Mouse (Mus musculus) megakaryocyte, embryonic 14.5 days (primary cell): ENCODE data around the gene 1700025C18Rik.

Experiments used
- FLI1 ChIP-seq: IDR thresholded peaks from 2 replicates; pipeline ENCODE4 v1.6.1; 2012; ENCODE audit warnings: low read length, inconsistent platforms, mixed read lengths
- GATA1 ChIP-seq: IDR thresholded peaks from 3 replicates; pipeline ENCODE4 v1.6.1; 2012; ENCODE audit warnings: mixed read lengths, low read length, inconsistent platforms, borderline replicate concordance

DNA sequence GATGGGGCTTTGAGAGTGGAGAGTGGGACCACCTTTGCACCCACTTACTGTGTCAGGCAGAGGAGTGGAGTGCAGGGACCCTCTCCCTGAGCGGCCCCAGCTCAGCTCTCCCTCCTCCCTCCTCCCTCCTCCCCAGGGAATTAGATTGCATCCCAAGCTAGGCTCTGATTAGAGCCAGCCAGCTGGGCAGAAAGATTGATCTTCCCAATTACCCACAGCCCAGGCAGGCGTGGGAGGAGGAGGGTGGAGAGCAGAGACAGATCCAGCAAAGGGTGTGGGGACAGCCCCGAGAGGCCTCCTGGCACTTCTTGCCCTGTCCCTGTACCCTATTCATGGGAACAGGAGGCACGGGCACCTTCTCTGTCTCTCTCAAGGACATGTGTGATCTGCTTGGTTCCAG lies 38.6 kb upstream of the 1700025C18Rik start:
- TF ChIP-seq GATA1 = no peak
- no peak for TF ChIP-seq FLI1
